Mouse (Mus musculus): ENCODE results near the gene Thbs4. TPM values are rescaled to one million over a fixed set of nuclear protein-coding genes. Genes with fewer than 3 reads are reported as not detected.
"Not testable (repeated sequence)": the region's sequence is repeated elsewhere in the genome, so short reads cannot be mapped to it uniquely, and the experiment has no call there.

The Thbs4 gene
- 1.4 and 2.2 TPM in 2 replicates for polyA plus RNA-seq (2016; fragmentation: Nextera tagmentation; extraction: Ambion mirVana)

DNA sequence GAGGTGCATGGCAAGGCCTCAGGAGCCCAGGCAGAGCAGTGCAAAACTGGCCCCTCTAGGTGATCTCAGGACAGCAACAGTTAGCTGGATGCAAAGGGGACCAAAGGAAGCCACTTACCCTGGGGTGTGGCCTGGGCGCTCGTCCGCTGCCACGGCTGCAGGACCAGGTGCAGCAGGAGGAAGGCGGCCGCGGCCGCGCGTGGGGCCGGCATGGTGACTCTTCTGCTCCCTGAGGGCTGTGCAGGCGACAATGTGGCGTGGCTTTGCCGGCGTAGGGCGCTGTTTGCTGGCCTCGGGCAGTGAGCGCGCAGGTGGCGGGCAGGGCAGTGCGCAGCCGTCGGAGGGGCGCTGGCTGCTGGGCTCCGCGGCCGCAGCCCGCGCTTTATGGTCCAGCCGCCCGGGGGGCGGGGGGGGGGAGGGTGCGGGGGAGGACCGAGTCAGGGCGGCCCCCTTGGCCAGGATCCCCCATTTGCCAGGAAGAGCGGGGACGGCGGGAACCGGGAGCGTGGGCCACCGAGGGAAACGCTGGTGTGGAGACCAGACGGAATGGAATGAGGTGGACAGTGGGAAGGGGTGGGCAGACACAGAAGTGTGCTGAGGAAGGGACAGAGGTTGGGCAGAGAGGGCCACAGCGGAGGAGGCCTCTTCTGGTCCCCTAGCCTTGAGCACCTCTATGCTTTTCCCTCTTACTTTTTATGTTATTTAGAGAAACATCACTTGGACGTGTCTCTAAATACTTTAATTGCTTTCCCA lies at the start of gene Thbs4:
TSS of gene Thbs4 (minus strand) at position 357 of the 753 bp plus-strand sequence.
- Histone ChIP-seq H3K27ac (peak within 1 kb of the TSS; percentile 71), H3K9me3 (no peaks in the 10 kb centered on the region), H3K4me3 (peak within 1 kb of the TSS; percentile 55), H3K4me1 (replicated peaks) (peaks cover 9% of the 10 kb centered on the region), H3K27me3 (ENCODE audit: insufficient read depth, poor library complexity, severe bottlenecking) (peaks cover 34% of the 10 kb centered on the region), H3K36me3 (no peaks in the 10 kb centered on the region)
- peak; percentile 52 for DNase-seq (ENCODE audit: low spot score)
- 8% methylated on average over 45 of the region's 45 CpGs for WGBS

- Histone ChIP-seq H3K4me3 (no peak overlapping the region), H3K36me3 (no peaks in the 10 kb centered on the region), H3K9me3 (no peaks in the 10 kb centered on the region), H3K27me3 (ENCODE audit: insufficient read depth, poor library complexity, severe bottlenecking) (no peaks in the 10 kb centered on the region), H3K27ac (no peak overlapping the region), H3K4me1 (replicated peaks) (no peaks in the 10 kb centered on the region)
- no peak for DNase-seq (ENCODE audit: low spot score)
- 92% methylated on average over 4 of the region's 4 CpGs for WGBS
Observed at GRCm38 (mm10) chr13:92833162-92833561, 38.5 kb upstream of the Thbs4 start.

DNA sequence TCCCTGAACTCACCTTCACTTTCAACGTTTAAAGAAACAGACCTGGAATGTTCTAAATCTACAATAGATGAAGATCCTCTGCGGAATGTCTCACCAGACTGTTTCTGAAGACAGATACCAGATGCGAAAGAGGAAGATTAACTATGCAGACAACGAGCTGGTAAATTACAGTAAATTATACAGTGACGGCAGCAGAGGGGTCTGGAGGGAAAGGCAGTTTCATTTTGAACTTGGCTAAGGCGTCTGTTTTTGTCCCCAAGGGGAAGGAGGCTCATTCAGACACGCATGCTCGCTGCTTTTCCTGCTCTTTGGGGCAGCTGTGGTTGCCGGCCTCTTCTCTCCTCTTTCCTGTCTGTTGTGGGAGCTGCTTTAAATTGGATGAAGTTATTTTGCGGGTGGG lies 34.2 kb upstream of the Thbs4 start:
- Histone ChIP-seq H3K27ac (no peak overlapping the region), H3K4me3 (no peak overlapping the region), H3K9me3 (no peaks in the 10 kb centered on the region), H3K27me3 (ENCODE audit: insufficient read depth, poor library complexity, severe bottlenecking) (no peaks in the 10 kb centered on the region), H3K4me1 (replicated peaks) (no peaks in the 10 kb centered on the region), H3K36me3 (no peaks in the 10 kb centered on the region)
- 82% methylated on average over 10 of the region's 10 CpGs for WGBS
- no peak for DNase-seq (ENCODE audit: low spot score)

GRCm38 (mm10) chr13:92817357-92817756 lies 22.7 kb upstream of the Thbs4 start:
- Histone ChIP-seq H3K4me3 (no peak overlapping the region), H3K27ac (no peak overlapping the region), H3K36me3 (no peaks in the 10 kb centered on the region), H3K4me1 (replicated peaks) (no peaks in the 10 kb centered on the region), H3K9me3 (no peaks in the 10 kb centered on the region), H3K27me3 (ENCODE audit: insufficient read depth, poor library complexity, severe bottlenecking) (no peaks in the 10 kb centered on the region)
- 91% methylated on average over 3 of the region's 3 CpGs for WGBS
- no peak for DNase-seq (ENCODE audit: low spot score)

- H3K4me1 ChIP-seq (replicated peaks), result no peaks in the 10 kb centered on the region
- DNase-seq (ENCODE audit: low spot score), result no peak
- H3K9me3 ChIP-seq, result no peaks in the 10 kb centered on the region
- H3K27me3 ChIP-seq (ENCODE audit: insufficient read depth, poor library complexity, severe bottlenecking), result no peaks in the 10 kb centered on the region
- no peak overlapping the region for H3K4me3 ChIP-seq
- H3K36me3 ChIP-seq, result no peaks in the 10 kb centered on the region
- no peak overlapping the region for H3K27ac ChIP-seq
- WGBS, result 86% methylated on average over 5 of the region's 5 CpGs
Observed at GRCm38 (mm10) chr13:92816329-92816728, 21.7 kb upstream of the Thbs4 start.

GRCm38 (mm10) chr13:92810592-92810991 lies 16.0 kb upstream of the Thbs4 start:
- DNase-seq (ENCODE audit: low spot score); H3K4me3 ChIP-seq; H3K27ac ChIP-seq; H3K9me3 ChIP-seq; H3K27me3 ChIP-seq (ENCODE audit: insufficient read depth, poor library complexity, severe bottlenecking); H3K4me1 ChIP-seq (replicated peaks); H3K36me3 ChIP-seq: not testable (repeated sequence)
- WGBS, result 93% methylated on average over 1 of the region's 1 CpGs

DNA sequence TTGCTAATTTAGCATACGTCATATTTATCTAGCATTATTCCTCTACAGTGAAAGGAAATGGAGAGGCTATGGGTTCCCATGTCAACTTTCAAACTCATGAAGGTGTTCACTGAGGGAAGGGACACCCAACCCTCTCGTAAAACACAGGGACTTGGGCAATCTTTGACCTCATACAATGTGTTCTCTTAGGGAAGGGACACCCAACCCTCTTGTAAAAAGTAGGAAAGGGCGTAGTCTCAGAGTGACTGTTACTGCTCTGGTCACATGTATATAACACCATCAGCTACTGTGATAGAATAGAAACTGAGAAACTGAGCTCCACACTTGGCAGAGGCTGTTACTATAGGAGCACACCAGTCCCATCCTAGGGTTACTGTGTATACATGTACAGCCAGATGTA lies 13.2 kb upstream of the Thbs4 start:
- no peak for DNase-seq (ENCODE audit: low spot score)
- H3K4me3 ChIP-seq, result no peak overlapping the region
- no peaks in the 10 kb centered on the region for H3K27me3 ChIP-seq (ENCODE audit: insufficient read depth, poor library complexity, severe bottlenecking)
- WGBS, result 86% methylated on average over 3 of the region's 3 CpGs
- no peaks in the 10 kb centered on the region for H3K36me3 ChIP-seq
- H3K4me1 ChIP-seq (replicated peaks), result no peaks in the 10 kb centered on the region
- no peaks in the 10 kb centered on the region for H3K9me3 ChIP-seq
- no peak overlapping the region for H3K27ac ChIP-seq

- no peaks in the 10 kb centered on the region for H3K36me3 ChIP-seq
- no peak overlapping the region for H3K4me3 ChIP-seq
- no peaks in the 10 kb centered on the region for H3K9me3 ChIP-seq
- no peak overlapping the region for H3K27ac ChIP-seq
- H3K4me1 ChIP-seq (replicated peaks), result no peaks in the 10 kb centered on the region
- no peak for DNase-seq (ENCODE audit: low spot score)
- H3K27me3 ChIP-seq (ENCODE audit: insufficient read depth, poor library complexity, severe bottlenecking), result no peaks in the 10 kb centered on the region
Observed at GRCm38 (mm10) chr13:92806785-92807184, 12.2 kb upstream of the Thbs4 start.

GRCm38 (mm10) chr13:92799306-92799925 lies 4.8 kb upstream of the Thbs4 start:
- H3K4me3 ChIP-seq, result no peak overlapping the region
- no peak for DNase-seq (ENCODE audit: low spot score)
- 85% methylated on average over 7 of the region's 7 CpGs for WGBS
- H3K27me3 ChIP-seq (ENCODE audit: insufficient read depth, poor library complexity, severe bottlenecking), result peaks cover 16% of the 10 kb centered on the region
- no peaks in the 10 kb centered on the region for H3K36me3 ChIP-seq
- no peak overlapping the region for H3K27ac ChIP-seq
- H3K9me3 ChIP-seq, result no peaks in the 10 kb centered on the region
- peaks cover 10% of the 10 kb centered on the region for H3K4me1 ChIP-seq (replicated peaks)

DNA sequence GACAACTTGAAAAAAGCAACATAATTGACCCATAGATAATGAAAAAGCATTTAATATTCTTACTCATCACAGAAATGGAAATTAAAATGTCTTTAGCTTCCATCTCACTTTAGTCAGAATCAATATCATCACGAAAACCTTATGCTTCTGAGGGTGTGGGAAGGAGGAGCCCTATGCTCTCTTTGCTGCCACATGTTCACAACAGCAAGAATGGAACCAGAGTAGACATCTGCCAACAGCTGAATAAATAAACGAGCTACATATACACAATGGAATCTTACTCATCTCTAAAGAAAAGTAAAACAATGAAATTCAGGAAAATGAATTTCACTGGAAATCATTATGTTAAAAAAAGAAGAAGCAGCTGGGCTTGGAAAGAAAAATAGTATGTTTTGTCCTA lies 4.2 kb upstream of the Thbs4 start:
- no peak for DNase-seq (ENCODE audit: low spot score)
- 77% methylated on average over 2 of the region's 2 CpGs for WGBS
- Histone ChIP-seq H3K4me1 (replicated peaks) (peaks cover 14% of the 10 kb centered on the region), H3K27me3 (ENCODE audit: insufficient read depth, poor library complexity, severe bottlenecking) (peaks cover 22% of the 10 kb centered on the region), H3K4me3 (no peak overlapping the region), H3K27ac (no peak overlapping the region), H3K9me3 (no peaks in the 10 kb centered on the region), H3K36me3 (no peaks in the 10 kb centered on the region)

GRCm38 (mm10) chr13:92793636-92794035 lies 982 bp downstream of the Thbs4 start:
- Histone ChIP-seq H3K4me3 (no peak overlapping the region), H3K27ac (no peak overlapping the region), H3K4me1 (replicated peaks) (peaks cover 13% of the 10 kb centered on the region), H3K9me3 (no peaks in the 10 kb centered on the region), H3K36me3 (no peaks in the 10 kb centered on the region), H3K27me3 (ENCODE audit: insufficient read depth, poor library complexity, severe bottlenecking) (peaks cover 34% of the 10 kb centered on the region)
- no peak for DNase-seq (ENCODE audit: low spot score)
- 72% methylated on average over 8 of the region's 8 CpGs for WGBS

GRCm38 (mm10) chr13:92791474-92791873 lies 3.1 kb downstream of the Thbs4 start:
- Histone ChIP-seq H3K9me3 (no peaks in the 10 kb centered on the region), H3K36me3 (no peaks in the 10 kb centered on the region), H3K27ac (no peak overlapping the region), H3K4me3 (no peak overlapping the region), H3K27me3 (ENCODE audit: insufficient read depth, poor library complexity, severe bottlenecking) (peaks cover 33% of the 10 kb centered on the region), H3K4me1 (replicated peaks) (peaks cover 21% of the 10 kb centered on the region)
- no peak for DNase-seq (ENCODE audit: low spot score)
- WGBS, result 87% methylated on average over 7 of the region's 7 CpGs

GRCm38 (mm10) chr13:92784311-92784710 lies 10.3 kb downstream of the Thbs4 start:
- Histone ChIP-seq H3K27ac (no peak overlapping the region), H3K4me3 (no peak overlapping the region), H3K9me3 (no peaks in the 10 kb centered on the region), H3K4me1 (replicated peaks) (peaks cover 15% of the 10 kb centered on the region), H3K27me3 (ENCODE audit: insufficient read depth, poor library complexity, severe bottlenecking) (no peaks in the 10 kb centered on the region), H3K36me3 (no peaks in the 10 kb centered on the region)
- no peak for DNase-seq (ENCODE audit: low spot score)
- WGBS, result 82% methylated on average over 3 of the region's 3 CpGs
